Mouse (Mus musculus) embryonic fibroblast, embryonic 13.5 days (primary cell): Measurements from ENCODE around the gene Mroh2a.

ENCODE experiments used
- CTCF ChIP-seq: IDR thresholded peaks from 2 replicates; pipeline ENCODE4 v1.5.1; 2011; ENCODE audit warnings: mild to moderate bottlenecking, control low read depth, low read length, moderate library complexity, borderline replicate concordance; ENCODE audit not compliant: insufficient read depth
- POLR2A ChIP-seq: IDR thresholded peaks from 2 replicates; pipeline ENCODE4 v1.6.1; 2011; ENCODE audit warnings: low read depth, mild to moderate bottlenecking, control low read depth, low read length, moderate library complexity

GRCm38 (mm10) chr1:88228121-88228520 lies 1.3 kb downstream of the Mroh2a start:
- TF ChIP-seq POLR2A (no peak), CTCF (no peak)
